Comparison of ENCODE assay signal across 29 mouse cellular contexts in genomic region chr6:95374266-95374665, GRCm38 (mm10). TPM values are rescaled to one million over a fixed set of nuclear protein-coding genes. Genes with fewer than 3 reads are reported as not detected.
"Had no signal": no experiment of that assay in that cellular context is flagged by ENCODE, and none has a peak within 500 bp of the region (broad histone marks: within the 10 kb centered on the region; RNA-seq: fewer than 3 reads in every experiment).

No protein-coding gene starts in this region.

- ATAC-seq: intestine, embryonic 15.5 days; liver, embryonic 12.5 days; midbrain, embryonic 13.5 days; midbrain, embryonic 16.5 days had no signal

- H3K27ac ChIP-seq: intestine, embryonic 15.5 days; kidney, embryonic 15.5 days; limb, embryonic 13.5 days; liver, embryonic 12.5 days; liver, embryonic 15.5 days; lung, embryonic 15.5 days; midbrain, embryonic 10.5 days; midbrain, embryonic 13.5 days; neural tube, embryonic 13.5 days had no signal

- H3K4me3 ChIP-seq: intestine, embryonic 15.5 days; kidney, embryonic 15.5 days; limb, embryonic 13.5 days; liver, embryonic 12.5 days; liver, embryonic 15.5 days; lung, embryonic 15.5 days; megakaryocyte, embryonic 14.5 days; midbrain, embryonic 10.5 days; midbrain, embryonic 13.5 days; myocyte; neural tube, embryonic 13.5 days had no signal

- DNase-seq: kidney, adult 11 months; kidney, adult 8-10 months; kidney, postnatal 10 days; kidney, postnatal 4 days; liver; lung, adult 18-20 months; lung, postnatal 10 days; lung, postnatal 36 days; thymus, adult 2 months; thymus, postnatal 14 days; thymus, postnatal 4 days had no signal

RNA-seq across cellular contexts. Expression of gene Gm10234, which starts 52.4 kb away (rescaled TPM):
- total RNA-seq: layer of hippocampus, adult 18-20 months; layer of hippocampus, postnatal 14 days; left cerebral cortex, adult 8-10 months; left cerebral cortex, postnatal 36 days; monocyte, adult 5-6 weeks; neutrophil, adult 5-6 weeks had no signal
